Mouse (Mus musculus) heart, embryonic 12.5 days (tissue): ENCODE measurements around the gene Gm11111. TPM values are rescaled to one million over a fixed set of nuclear protein-coding genes. Genes with fewer than 3 reads are reported as not detected.

Experiments
- ATAC-seq: fragments of 200-750 bp; cut with Nextera tagmentation; 2 replicates; pipeline ENCODE4 v1.8.0; 2017; ENCODE audit warnings: moderate TSS enrichment, moderate library complexity; ENCODE audit not compliant: insufficient number of reproducible peaks, low FRiP score
- H3K27ac ChIP-seq: fragments of 300-500 bp; sonication (generic); 2 replicates; pipeline ENCODE4 v1.5.1; 2016; ENCODE audit warnings: mild to moderate bottlenecking, moderate library complexity; ENCODE audit not compliant: poor library complexity, severe bottlenecking
- H3K27me3 ChIP-seq: fragments of 300-500 bp; sonication (generic); replicated peaks from 2 replicates; pipeline ENCODE4 v1.6.1; 2016; ENCODE audit warnings: mild to moderate bottlenecking, moderate library complexity
- H3K36me3 ChIP-seq: fragments of 300-500 bp; sonication (generic); 2 replicates; pipeline ENCODE4 v1.6.1; 2016; ENCODE audit warnings: mild to moderate bottlenecking, moderate library complexity
- H3K4me1 ChIP-seq: fragments of 300-500 bp; sonication (generic); replicated peaks from 2 replicates; pipeline ENCODE4 v1.6.1; 2016; ENCODE audit warnings: mild to moderate bottlenecking
- H3K4me2 ChIP-seq: fragments of 300-500 bp; sonication (generic); 2 replicates; pipeline ENCODE4 v1.6.1; 2016; ENCODE audit warnings: mild to moderate bottlenecking, moderate library complexity
- H3K4me3 ChIP-seq: fragments of 300-500 bp; sonication (generic); 2 replicates; pipeline ENCODE4 v1.5.1; 2016; ENCODE audit warnings: mild to moderate bottlenecking
- H3K9ac ChIP-seq: fragments of 300-500 bp; sonication (generic); 2 replicates; pipeline ENCODE4 v1.6.1; 2016; ENCODE audit warnings: mild to moderate bottlenecking, moderate library complexity
- H3K9me3 ChIP-seq: fragments of 300-500 bp; sonication (generic); replicated peaks from 2 replicates; pipeline ENCODE4 v1.6.1; 2016; ENCODE audit warnings: mild to moderate bottlenecking, moderate library complexity
- WGBS: fragments of 180-500 bp; shearing (Covaris S2); methylation state at CpG from one replicate; pipeline ENCODE4 v1.1.7; 2016; 5-methylcytosine and 5-hydroxymethylcytosine counted together
- polyA plus RNA-seq: library from polyadenylated mRNA; unstranded; fragments of >200 nt; fragmentation: Nextera tagmentation; extraction: Ambion mirVana; gene quantifications from 2 replicates; pipeline ENCODE4 v1.2.1, GENCODE M21; 2016

Gene Gm11111
- not detected in 2 replicates for polyA plus RNA-seq

DNA sequence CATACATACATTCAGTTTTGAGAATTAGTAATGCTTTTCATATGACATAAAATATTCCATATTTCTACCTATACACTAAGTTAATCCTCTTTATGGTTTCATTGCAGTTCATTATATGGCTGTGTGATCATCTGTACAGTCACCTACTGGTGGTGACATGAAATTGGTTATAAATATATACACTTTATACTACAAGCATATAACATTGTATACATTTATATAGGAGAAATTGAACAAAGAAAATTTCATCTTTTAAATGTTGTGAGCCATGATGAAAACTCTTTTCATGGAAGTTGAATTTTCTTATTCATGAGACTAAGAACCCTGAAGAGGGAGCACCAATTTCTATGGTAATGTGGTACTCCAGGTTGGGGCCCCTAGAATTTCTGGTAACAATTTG, at the start of gene Gm11111:
TSS of gene Gm11111 (plus strand) at position 301 of the 400 bp plus-strand sequence.
- no peaks in the 10 kb centered on the region for H3K27me3 ChIP-seq
- no peaks in the 10 kb centered on the region for H3K9me3 ChIP-seq
- no peak for ATAC-seq
- no peaks in the 10 kb centered on the region for H3K4me1 ChIP-seq
- no peak within 1 kb of the TSS for H3K27ac ChIP-seq
- H3K9ac ChIP-seq, result no peak within 1 kb of the TSS
- H3K4me2 ChIP-seq, result no peak within 1 kb of the TSS
- no peaks in the 10 kb centered on the region for H3K36me3 ChIP-seq
- no peak within 1 kb of the TSS for H3K4me3 ChIP-seq

DNA sequence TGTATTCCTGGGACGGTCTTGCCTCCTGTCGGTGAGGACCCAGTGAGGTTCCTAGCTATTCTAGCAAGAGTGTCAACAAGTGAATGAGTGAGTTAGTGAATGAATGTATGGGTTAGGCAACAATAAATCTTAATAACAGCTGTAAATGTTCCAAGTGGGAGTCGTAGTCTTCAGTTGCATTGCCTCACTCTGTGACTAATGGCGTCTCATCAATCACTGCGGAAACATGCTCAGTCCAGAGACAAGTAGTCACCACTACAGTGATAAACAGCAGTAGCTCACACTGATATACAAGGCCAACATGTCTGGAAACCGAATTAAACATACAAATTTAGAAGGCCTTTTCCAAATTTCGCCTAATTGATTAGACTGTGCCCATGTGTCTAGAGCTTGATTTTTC, 36.3 kb upstream of the Gm11111 start:
- Histone ChIP-seq H3K4me1 (no peaks in the 10 kb centered on the region), H3K9me3 (no peaks in the 10 kb centered on the region), H3K36me3 (no peaks in the 10 kb centered on the region), H3K27ac (no peak overlapping the region), H3K4me2 (no peak overlapping the region), H3K9ac (no peak overlapping the region), H3K27me3 (no peaks in the 10 kb centered on the region), H3K4me3 (no peak overlapping the region)
- no peak for ATAC-seq
- WGBS, result 71% methylated on average over 7 of the region's 7 CpGs

DNA sequence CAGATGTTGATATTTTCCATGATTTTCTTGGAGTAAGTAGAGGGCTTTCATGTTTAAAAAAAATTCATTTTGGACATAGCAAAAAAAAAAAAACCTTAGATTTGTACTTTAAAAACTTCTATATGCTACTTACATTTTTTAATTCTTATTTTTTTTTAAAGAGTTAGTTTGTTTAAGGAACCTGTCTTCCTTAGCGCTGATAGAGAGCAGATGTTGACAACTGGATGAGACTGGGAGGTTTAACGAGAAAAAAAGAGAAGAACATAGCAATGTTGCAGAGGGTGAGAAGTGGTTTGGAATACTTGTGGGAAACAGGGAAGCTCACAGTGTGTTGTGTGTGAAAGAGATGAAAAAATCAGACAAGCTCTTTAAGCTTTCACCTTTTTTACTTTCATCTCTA, 32.4 kb upstream of the Gm11111 start:
- no peak overlapping the region for H3K27ac ChIP-seq
- no peaks in the 10 kb centered on the region for H3K9me3 ChIP-seq
- H3K4me2 ChIP-seq, result no peak overlapping the region
- H3K4me3 ChIP-seq, result no peak overlapping the region
- ATAC-seq, result no peak
- WGBS, result 61% methylated on average over 2 of the region's 2 CpGs
- H3K4me1 ChIP-seq, result peaks cover 4% of the 10 kb centered on the region; the same call in 1 of the 2 replicates
- H3K27me3 ChIP-seq, result no peaks in the 10 kb centered on the region
- H3K36me3 ChIP-seq, result no peaks in the 10 kb centered on the region
- no peak overlapping the region for H3K9ac ChIP-seq

DNA sequence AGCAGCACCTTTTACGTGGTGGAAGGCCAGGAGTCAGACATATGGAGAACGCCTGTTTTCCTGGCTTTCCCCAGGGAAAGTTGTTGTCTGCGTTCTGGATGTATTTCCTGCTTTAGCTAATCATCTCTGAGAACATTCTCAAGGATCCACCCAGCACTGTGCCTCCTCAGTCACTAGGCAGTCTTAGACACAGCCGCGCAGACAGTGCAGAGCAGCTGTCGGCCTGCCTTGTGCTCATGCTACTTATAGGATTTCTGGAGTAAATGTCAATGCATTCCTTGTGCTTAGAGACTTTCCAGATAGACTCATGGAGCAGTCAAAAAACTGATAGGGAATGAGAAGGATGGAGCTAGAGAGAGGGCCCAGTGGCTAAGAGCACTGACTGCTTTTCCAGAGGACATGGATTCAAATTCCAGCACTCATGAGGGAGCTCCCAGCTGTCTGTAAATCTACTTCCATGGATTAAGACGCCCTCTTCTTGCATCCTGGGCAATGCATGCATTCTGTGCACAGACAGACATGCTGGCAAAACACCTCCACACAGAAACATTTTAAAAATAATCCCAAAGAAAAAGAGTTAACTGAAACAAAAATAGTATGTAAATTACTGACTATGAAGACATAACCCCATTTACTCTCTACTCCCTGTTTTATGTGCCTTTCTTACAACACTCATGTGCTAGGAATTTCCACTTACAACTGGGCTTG, 30.1 kb upstream of the Gm11111 start:
- Histone ChIP-seq H3K9me3 (no peaks in the 10 kb centered on the region), H3K27me3 (no peaks in the 10 kb centered on the region), H3K36me3 (no peaks in the 10 kb centered on the region), H3K9ac (no peak overlapping the region), H3K4me2 (no peak overlapping the region), H3K4me1 (peaks cover 4% of the 10 kb centered on the region; the same call in 1 of the 2 replicates), H3K4me3 (no peak overlapping the region), H3K27ac (no peak overlapping the region)
- no peak for ATAC-seq
- WGBS, result 80% methylated on average over 7 of the region's 7 CpGs

DNA sequence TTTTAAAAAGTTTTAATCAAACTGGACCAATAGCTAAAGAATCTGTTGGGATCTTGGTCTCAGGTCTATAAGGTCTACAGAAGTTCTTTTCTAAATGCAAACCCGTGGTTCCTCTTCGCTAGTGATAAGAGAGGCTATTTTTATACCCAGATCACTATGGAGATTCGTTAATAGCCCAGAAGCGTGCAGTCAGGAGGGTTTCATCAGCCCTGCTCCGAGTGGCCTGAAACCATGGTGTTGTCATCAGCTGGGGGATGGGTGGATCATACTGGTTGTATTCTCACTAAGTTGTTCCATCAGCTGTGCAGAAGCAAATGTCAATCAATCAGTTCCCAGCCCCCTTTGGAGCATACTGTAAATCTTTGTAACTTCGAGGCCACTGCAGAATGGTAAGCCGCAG, 29.4 kb upstream of the Gm11111 start:
- Histone ChIP-seq H3K27ac (no peak overlapping the region), H3K4me1 (peaks cover 4% of the 10 kb centered on the region; the same call in 1 of the 2 replicates), H3K4me3 (no peak overlapping the region), H3K36me3 (no peaks in the 10 kb centered on the region), H3K9ac (no peak overlapping the region), H3K9me3 (no peaks in the 10 kb centered on the region), H3K4me2 (no peak overlapping the region), H3K27me3 (no peaks in the 10 kb centered on the region)
- ATAC-seq, result no peak
- 42% methylated on average over 7 of the region's 7 CpGs for WGBS

DNA sequence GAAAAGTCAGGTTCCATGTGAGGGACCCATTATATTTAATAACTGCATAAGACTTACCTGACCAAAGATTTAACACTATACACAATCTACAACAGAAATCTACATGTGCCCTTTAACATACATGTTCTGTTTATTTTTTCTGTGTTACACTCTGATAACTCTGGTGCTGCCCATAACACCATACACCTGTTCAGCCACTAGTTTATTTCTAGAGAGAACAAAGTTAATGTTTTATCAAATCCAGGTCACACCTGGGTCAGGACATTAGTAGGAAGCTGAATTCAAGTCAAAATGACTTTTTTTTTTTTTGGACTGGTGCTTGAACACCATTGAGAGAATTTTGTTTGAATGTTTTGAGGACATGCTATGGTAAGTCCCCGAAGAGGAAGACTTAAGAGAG, 28.7 kb upstream of the Gm11111 start:
- Histone ChIP-seq H3K4me2 (no peak overlapping the region), H3K4me3 (no peak overlapping the region), H3K9ac (no peak overlapping the region), H3K27ac (no peak overlapping the region), H3K4me1 (peaks cover 4% of the 10 kb centered on the region; the same call in 1 of the 2 replicates), H3K27me3 (no peaks in the 10 kb centered on the region), H3K36me3 (no peaks in the 10 kb centered on the region), H3K9me3 (no peaks in the 10 kb centered on the region)
- no peak for ATAC-seq
- WGBS, result 83% methylated on average over 1 of the region's 1 CpGs

DNA sequence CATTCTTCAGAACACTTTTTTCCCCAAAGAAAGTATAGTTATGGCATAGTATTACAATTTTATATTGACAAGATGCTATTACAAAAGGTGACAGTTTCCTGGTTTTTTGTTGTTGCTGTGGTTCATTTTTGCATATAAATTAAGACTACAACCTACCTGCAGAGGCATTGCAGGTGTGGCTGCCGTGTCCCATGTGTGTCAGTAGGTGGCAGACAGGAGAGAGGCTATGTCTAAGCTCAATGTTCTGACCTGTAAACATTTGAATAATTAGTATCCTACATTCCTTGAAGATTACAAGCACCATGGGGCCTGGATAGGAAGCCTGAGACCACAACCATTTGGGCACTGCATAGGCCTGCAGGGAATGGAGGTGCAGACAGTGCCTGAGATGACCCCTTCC, 11.2 kb upstream of the Gm11111 start:
- Histone ChIP-seq H3K9me3 (no peaks in the 10 kb centered on the region), H3K27ac (no peak overlapping the region), H3K4me2 (no peak overlapping the region), H3K36me3 (no peaks in the 10 kb centered on the region), H3K4me1 (no peaks in the 10 kb centered on the region), H3K27me3 (no peaks in the 10 kb centered on the region), H3K4me3 (no peak overlapping the region), H3K9ac (no peak overlapping the region)
- no peak for ATAC-seq
- 88% methylated on average over 1 of the region's 1 CpGs for WGBS

DNA sequence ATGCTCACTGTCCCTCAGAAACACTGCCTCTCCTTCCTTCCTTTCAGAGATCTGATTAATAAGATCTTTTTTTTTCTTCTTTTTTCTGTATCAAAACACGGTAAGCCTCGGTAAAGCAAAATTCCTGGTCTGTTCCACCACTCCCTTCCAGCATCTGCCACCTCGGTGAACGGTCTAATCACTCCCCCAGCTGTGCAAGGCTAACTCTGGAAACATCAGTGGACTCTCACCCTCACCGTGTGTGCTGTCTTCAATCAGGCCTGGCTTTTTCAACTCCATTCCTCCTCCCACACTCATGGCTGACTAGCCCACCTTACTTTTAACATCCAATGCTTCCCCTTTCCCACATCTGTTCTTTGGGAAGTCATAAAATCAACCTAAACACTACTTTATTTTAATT, 2.2 kb upstream of the Gm11111 start:
- WGBS, result 50% methylated on average over 5 of the region's 5 CpGs
- H3K9me3 ChIP-seq, result no peaks in the 10 kb centered on the region
- H3K4me2 ChIP-seq, result no peak overlapping the region
- ATAC-seq, result no peak
- no peaks in the 10 kb centered on the region for H3K36me3 ChIP-seq
- H3K9ac ChIP-seq, result no peak overlapping the region
- no peaks in the 10 kb centered on the region for H3K27me3 ChIP-seq
- no peak overlapping the region for H3K27ac ChIP-seq
- no peak overlapping the region for H3K4me3 ChIP-seq
- H3K4me1 ChIP-seq, result no peaks in the 10 kb centered on the region

DNA sequence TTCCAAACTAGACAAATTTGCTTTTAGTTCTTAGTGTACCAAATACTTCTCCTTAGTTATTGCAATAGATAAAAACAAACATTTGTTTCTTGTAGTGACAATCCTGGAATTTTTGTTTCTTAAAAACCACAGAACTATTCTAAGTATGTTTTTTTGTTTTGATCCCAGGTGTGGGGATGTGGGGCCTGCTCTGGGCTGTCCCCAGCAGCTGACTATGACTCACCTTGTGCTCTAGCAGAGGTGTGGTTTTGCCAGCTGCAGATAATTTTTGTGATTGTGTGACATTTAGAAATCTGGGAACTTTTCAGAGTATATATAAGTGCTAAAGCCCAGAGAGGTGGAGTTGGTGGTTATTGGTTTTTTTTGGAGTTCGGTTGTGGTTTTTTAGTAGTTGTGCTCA, 1.6 kb upstream of the Gm11111 start:
- Histone ChIP-seq H3K27me3 (no peaks in the 10 kb centered on the region), H3K9ac (no peak overlapping the region), H3K36me3 (no peaks in the 10 kb centered on the region), H3K4me3 (no peak overlapping the region), H3K4me1 (no peaks in the 10 kb centered on the region), H3K9me3 (no peaks in the 10 kb centered on the region), H3K27ac (no peak overlapping the region), H3K4me2 (no peak overlapping the region)
- WGBS, result 80% methylated on average over 1 of the region's 1 CpGs
- ATAC-seq, result no peak

DNA sequence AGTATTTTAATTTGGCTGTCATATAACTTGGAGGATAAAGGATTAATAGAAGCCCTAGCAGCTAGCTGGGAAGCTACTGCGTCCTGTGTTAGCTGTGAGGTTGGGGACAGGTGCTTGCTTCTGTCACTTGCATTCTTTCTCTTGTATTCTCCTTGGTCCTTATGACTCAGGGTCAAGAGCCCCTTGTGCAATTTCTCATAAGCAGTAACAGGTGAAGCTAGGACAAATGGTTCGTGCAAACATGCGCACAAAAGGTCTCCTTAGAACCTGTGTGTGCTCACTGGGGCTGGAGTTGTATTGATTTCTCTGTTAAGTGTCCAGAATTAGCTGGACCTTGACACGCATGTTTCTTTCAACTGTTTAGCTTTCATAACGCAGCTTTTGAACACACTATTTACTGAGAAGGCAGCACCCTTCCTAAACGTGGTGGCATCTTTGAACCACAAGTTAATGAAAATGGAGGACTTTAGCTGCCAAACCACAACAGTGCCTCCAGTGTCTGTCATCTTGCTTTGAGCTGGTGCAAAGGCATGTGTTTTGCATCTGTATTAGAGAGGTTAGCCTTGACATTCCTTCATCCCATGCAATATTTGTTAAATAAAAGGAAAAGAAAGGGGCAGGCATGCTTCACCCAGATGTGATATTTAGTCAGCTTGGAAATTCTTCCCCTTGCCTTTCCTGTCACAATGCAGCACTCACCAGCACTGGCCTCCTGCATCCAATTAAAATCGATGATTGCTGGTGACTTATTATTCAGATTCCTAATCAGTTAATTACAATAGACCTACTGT, 511 bp downstream of the Gm11111 start:
- Histone ChIP-seq H3K4me3 (no peak overlapping the region), H3K27ac (no peak overlapping the region), H3K9ac (no peak overlapping the region), H3K4me1 (no peaks in the 10 kb centered on the region), H3K4me2 (no peak overlapping the region), H3K27me3 (no peaks in the 10 kb centered on the region), H3K36me3 (no peaks in the 10 kb centered on the region), H3K9me3 (no peaks in the 10 kb centered on the region)
- 71% methylated on average over 7 of the region's 7 CpGs for WGBS
- no peak for ATAC-seq

DNA sequence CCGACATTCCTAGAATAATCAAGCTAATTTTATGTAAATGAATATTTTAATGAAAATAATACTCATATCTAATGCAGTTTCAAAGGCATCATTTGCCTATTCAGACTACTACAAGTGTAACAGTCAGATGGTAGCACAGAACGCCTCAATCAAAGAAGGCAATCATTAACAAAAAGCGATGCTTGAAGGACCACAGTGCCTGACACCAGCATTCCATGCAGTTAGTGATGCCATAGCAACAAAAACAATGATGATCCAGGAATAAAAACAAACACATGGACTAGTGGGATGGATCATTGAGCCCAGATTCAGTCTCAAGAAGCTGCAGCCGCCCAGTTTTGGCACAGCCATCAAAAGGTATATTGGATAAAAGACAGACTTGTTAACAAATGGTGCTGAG, 8.8 kb downstream of the Gm11111 start:
- Histone ChIP-seq H3K9me3 (no peaks in the 10 kb centered on the region), H3K9ac (no peak overlapping the region), H3K36me3 (no peaks in the 10 kb centered on the region), H3K27me3 (no peaks in the 10 kb centered on the region), H3K4me2 (no peak overlapping the region), H3K4me3 (no peak overlapping the region), H3K27ac (no peak overlapping the region), H3K4me1 (no peaks in the 10 kb centered on the region)
- ATAC-seq, result no peak
- WGBS, result 74% methylated on average over 4 of the region's 4 CpGs
